Mouse (Mus musculus): ENCODE results near the gene Runx1. TPM values are rescaled to one million over a fixed set of nuclear protein-coding genes. Genes with fewer than 3 reads are reported as not detected.

Gene Runx1
- polyA plus RNA-seq, 1 experiment, result 4.3 TPM

DNA sequence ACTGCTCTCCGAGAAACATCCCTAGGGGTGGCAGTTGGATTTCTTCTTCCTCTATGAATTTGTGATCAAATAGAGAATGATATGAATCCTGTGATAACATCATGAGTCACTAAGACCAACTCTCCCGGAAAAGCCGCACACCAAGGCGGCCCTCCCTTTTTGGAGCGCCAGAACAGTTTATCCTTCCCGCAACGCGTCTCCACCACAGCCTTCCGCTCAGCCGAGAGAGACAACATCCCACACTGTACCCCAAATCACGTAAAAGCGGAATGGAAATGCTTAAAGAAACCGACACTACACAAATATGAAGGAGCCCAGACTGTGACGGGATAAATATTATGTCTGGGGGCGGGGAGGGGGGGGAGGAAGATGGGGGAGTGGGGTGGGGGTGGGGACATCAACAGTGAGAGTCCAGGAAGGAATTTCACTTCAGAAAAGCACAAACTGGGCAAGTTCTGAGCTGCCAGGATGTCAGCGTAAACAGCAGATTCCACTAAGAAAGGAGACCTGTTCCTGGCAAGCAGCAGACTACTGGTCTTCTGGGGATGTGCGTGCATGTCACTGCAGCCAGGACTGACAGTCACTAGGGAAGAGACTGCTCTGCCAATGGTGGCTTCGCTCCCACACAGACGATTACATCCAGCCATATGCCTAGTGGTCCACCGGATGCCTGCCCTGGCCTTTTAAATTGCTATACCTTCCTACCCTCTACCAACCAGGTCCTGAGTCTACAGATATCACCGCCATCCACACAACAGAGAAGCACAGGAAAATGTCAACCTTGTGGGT is 141.3 kb downstream of the Runx1 start:
- peaks cover 32% of the 10 kb centered on the region for H3K36me3 ChIP-seq (ENCODE audit: control insufficient read depth)
- no peaks in the 10 kb centered on the region for H3K27me3 ChIP-seq (ENCODE audit: control insufficient read depth)
- no peak overlapping the region for H3K4me3 ChIP-seq (replicated peaks)
- TF ChIP-seq TAL1 (IDR thresholded peaks at IDR 0.05; ENCODE audit: low read length) (no peak), GATA1 (IDR thresholded peaks at IDR 0.05; ENCODE audit: low read length) (no peak)
- H3K4me1 ChIP-seq (ENCODE audit: control insufficient read depth), result no peaks in the 10 kb centered on the region
- no peaks in the 10 kb centered on the region for H3K9me3 ChIP-seq (ENCODE audit: control insufficient read depth, low read length)

DNA sequence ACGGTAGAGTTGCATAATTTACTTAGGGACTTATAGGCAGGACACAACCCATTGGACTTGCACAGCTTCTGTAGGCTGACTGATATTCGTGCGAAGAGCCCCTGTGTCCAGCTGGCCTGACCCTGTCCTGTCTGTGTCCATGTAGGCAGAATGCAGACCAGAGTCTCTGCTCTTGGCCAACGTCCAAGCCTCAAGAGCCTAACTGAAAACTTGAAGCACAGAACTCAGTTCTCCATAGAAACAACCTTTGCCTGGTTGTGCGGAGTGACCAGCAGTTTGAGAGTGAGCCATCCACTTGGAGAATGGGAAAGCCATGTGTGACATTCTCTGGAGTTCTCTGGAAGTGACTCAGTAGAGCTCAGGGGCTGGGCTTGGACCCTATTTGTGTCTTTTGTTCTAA is 149.3 kb downstream of the Runx1 start:
- H3K9me3 ChIP-seq (ENCODE audit: control insufficient read depth, low read length), result no peaks in the 10 kb centered on the region
- no peak overlapping the region for H3K4me3 ChIP-seq (replicated peaks)
- H3K4me1 ChIP-seq (ENCODE audit: control insufficient read depth), result no peaks in the 10 kb centered on the region
- no peak for TF ChIP-seq TAL1 (IDR thresholded peaks at IDR 0.05; ENCODE audit: low read length)
- TF ChIP-seq GATA1 (IDR thresholded peaks at IDR 0.05; ENCODE audit: low read length), result no peak
- H3K27me3 ChIP-seq (ENCODE audit: control insufficient read depth), result no peaks in the 10 kb centered on the region
- peaks cover 15% of the 10 kb centered on the region for H3K36me3 ChIP-seq (ENCODE audit: control insufficient read depth)

DNA sequence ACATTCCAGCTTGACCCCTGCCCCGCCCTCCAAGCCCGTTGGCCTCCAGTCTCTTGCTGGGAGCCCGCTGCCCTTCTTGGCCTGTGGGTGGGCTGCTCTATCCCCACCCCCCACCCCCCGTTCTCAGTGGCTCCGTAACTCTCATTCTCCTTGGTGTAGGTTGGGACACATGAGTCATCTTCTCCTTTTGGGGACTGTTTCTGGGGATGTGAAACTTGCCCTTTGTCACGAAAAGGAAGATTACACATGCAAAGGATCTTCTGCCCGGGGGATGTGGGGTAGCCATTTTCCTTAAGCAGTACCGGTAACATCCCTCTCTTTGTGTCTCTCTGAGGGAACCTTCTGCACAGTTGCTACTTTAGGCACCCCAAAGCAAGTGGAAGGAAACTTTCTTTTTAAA is 150.3 kb downstream of the Runx1 start:
- Histone ChIP-seq H3K9me3 (ENCODE audit: control insufficient read depth, low read length) (no peaks in the 10 kb centered on the region), H3K4me3 (replicated peaks) (no peak overlapping the region), H3K4me1 (ENCODE audit: control insufficient read depth) (no peaks in the 10 kb centered on the region), H3K27me3 (ENCODE audit: control insufficient read depth) (no peaks in the 10 kb centered on the region), H3K36me3 (ENCODE audit: control insufficient read depth) (peaks cover 15% of the 10 kb centered on the region)
- no peak for TF ChIP-seq GATA1 (IDR thresholded peaks at IDR 0.05; ENCODE audit: low read length)
- no peak for TF ChIP-seq TAL1 (IDR thresholded peaks at IDR 0.05; ENCODE audit: low read length)

DNA sequence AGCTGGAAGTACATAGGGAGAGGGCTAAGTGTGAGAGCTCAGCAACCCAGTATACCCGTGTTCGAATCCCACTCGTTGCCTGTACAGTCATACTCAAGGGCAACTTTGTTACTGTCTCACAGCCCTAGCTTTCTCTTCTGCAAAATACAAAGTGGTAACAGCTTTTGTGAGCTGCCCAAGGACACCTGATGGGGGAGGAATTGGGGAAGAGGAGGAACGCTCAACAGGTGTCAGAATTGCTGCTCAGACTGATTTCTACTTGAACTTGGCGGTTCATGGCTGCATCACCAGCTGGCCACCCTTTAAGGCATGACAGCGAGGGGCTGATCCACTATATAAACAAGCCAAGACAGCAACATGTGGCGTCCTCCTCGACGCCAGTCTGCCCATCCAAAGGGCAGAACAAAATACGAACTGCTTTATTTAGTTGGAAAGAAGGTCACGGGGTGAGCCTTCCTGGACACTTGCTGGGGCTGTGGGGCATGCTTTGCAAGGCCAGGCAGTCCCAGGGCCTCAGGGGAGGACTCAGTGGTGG is 151.0 kb downstream of the Runx1 start:
- peaks cover 13% of the 10 kb centered on the region for H3K36me3 ChIP-seq (ENCODE audit: control insufficient read depth)
- TF ChIP-seq GATA1 (IDR thresholded peaks at IDR 0.05; ENCODE audit: low read length), result no peak
- no peak for TF ChIP-seq TAL1 (IDR thresholded peaks at IDR 0.05; ENCODE audit: low read length)
- H3K9me3 ChIP-seq (ENCODE audit: control insufficient read depth, low read length), result no peaks in the 10 kb centered on the region
- H3K4me1 ChIP-seq (ENCODE audit: control insufficient read depth), result no peaks in the 10 kb centered on the region
- H3K4me3 ChIP-seq (replicated peaks), result no peak overlapping the region
- H3K27me3 ChIP-seq (ENCODE audit: control insufficient read depth), result no peaks in the 10 kb centered on the region

DNA sequence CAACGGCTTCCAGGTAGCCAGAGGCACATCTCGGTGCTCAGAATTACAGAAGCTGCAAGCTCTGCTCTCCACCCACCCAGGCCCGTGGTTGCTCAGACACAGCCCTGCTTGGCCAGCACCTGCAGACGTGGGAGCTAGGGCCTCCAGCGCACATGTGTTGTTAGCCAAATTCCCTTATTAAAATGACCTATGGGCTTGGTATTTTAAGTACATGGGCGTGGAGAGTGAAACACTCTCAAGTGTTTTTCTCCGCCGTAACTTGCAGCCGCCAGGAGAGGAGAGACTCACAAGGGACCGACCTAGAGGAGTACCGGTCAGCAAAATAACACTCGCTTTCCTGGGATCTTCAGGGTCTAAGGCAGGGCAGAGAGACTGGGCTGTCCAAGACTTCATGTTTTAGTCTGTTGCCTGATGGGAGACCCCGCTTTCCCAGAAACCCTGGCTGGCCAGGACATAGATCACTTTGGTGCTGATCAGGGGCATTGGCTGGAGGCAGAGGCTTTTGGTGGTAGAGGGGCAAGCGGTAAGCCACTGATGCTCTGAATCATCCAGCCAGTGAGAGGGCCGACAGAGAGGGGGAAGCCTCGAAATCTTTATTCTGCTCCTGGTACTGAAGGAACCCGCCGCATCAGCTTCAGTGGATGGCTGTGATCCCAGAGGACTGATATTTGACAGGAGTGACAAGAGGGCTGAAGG is 151.7 kb downstream of the Runx1 start:
- H3K4me3 ChIP-seq (replicated peaks), result no peak overlapping the region
- H3K9me3 ChIP-seq (ENCODE audit: control insufficient read depth, low read length), result no peaks in the 10 kb centered on the region
- H3K27me3 ChIP-seq (ENCODE audit: control insufficient read depth), result no peaks in the 10 kb centered on the region
- no peaks in the 10 kb centered on the region for H3K4me1 ChIP-seq (ENCODE audit: control insufficient read depth)
- TF ChIP-seq TAL1 (IDR thresholded peaks at IDR 0.05; ENCODE audit: low read length) (no peak), GATA1 (IDR thresholded peaks at IDR 0.05; ENCODE audit: low read length) (no peak)
- peaks cover 14% of the 10 kb centered on the region for H3K36me3 ChIP-seq (ENCODE audit: control insufficient read depth)

DNA sequence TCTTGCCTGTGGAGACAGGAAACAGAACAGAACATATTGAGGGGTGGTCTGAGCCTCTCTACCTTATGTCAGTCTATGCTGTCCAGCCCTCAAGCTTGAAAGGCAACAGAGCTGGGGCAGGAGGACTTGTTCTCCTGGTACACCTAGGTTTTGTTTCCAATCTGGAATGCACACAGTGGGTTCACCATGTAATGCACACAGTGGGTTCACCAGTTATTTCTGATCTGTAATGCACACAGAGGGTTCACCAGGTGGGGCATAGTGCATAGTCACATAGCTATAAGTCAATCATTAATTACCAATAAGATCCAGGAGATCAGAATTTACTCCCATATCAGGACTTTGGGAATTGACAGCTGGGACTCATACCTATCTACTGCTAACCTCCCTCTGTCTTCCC is 157.1 kb downstream of the Runx1 start:
- Histone ChIP-seq H3K27me3 (ENCODE audit: control insufficient read depth) (no peaks in the 10 kb centered on the region), H3K36me3 (ENCODE audit: control insufficient read depth) (peaks cover 53% of the 10 kb centered on the region), H3K4me1 (ENCODE audit: control insufficient read depth) (no peaks in the 10 kb centered on the region), H3K9me3 (ENCODE audit: control insufficient read depth, low read length) (no peaks in the 10 kb centered on the region), H3K4me3 (replicated peaks) (no peak overlapping the region)
- TF ChIP-seq TAL1 (IDR thresholded peaks at IDR 0.05; ENCODE audit: low read length) (no peak), GATA1 (IDR thresholded peaks at IDR 0.05; ENCODE audit: low read length) (no peak)

DNA sequence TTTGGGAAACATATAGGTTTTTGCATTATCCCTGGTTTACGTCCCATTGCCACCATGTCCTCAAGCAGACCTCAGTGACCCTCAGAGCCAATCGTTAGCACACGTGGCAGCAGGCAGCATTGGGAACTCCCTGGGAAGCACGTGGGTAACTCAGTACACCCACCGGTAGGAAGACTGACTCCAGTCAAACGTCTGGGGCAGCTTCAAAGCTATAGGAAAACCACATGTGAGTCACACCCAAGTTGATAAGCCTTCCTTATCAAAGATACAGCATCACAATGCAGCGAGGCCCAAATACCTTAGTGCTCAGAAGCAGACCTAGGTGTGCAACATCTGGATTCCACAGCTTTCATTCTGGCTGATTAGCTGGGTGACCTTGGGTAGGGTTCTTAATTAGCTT is 164.2 kb downstream of the Runx1 start:
- Histone ChIP-seq H3K4me3 (replicated peaks) (no peak overlapping the region), H3K27me3 (ENCODE audit: control insufficient read depth) (no peaks in the 10 kb centered on the region), H3K4me1 (ENCODE audit: control insufficient read depth) (peaks cover 13% of the 10 kb centered on the region), H3K9me3 (ENCODE audit: control insufficient read depth, low read length) (no peaks in the 10 kb centered on the region), H3K36me3 (ENCODE audit: control insufficient read depth) (peaks cover 41% of the 10 kb centered on the region)
- TF ChIP-seq TAL1 (IDR thresholded peaks at IDR 0.05; ENCODE audit: low read length) (no peak), GATA1 (IDR thresholded peaks at IDR 0.05; ENCODE audit: low read length) (no peak)

DNA sequence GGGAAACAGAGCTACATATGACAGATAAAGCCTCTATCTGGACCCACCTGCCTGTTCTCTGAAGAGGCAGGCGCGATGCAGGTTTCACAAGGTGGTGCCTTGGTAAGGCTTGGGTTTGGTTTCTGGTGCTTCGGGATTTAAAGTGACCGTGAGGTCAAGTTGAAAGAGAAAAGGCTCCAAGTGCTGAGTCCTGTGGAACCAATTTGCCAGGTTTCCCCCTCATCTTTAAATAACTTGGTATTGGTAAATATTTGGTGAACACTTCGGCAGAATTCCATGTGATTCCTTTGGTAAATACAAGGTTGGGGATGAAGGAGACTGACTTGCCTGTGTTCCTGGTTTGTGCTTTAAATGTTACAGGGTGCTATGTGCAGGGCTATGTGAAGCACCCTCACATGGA is 169.2 kb downstream of the Runx1 start:
- H3K27me3 ChIP-seq (ENCODE audit: control insufficient read depth), result no peaks in the 10 kb centered on the region
- peaks cover 5% of the 10 kb centered on the region for H3K4me1 ChIP-seq (ENCODE audit: control insufficient read depth)
- H3K9me3 ChIP-seq (ENCODE audit: control insufficient read depth, low read length), result no peaks in the 10 kb centered on the region
- TF ChIP-seq GATA1 (IDR thresholded peaks at IDR 0.05; ENCODE audit: low read length), result no peak
- TF ChIP-seq TAL1 (IDR thresholded peaks at IDR 0.05; ENCODE audit: low read length), result no peak
- peaks cover 21% of the 10 kb centered on the region for H3K36me3 ChIP-seq (ENCODE audit: control insufficient read depth)
- H3K4me3 ChIP-seq (replicated peaks), result no peak overlapping the region

DNA sequence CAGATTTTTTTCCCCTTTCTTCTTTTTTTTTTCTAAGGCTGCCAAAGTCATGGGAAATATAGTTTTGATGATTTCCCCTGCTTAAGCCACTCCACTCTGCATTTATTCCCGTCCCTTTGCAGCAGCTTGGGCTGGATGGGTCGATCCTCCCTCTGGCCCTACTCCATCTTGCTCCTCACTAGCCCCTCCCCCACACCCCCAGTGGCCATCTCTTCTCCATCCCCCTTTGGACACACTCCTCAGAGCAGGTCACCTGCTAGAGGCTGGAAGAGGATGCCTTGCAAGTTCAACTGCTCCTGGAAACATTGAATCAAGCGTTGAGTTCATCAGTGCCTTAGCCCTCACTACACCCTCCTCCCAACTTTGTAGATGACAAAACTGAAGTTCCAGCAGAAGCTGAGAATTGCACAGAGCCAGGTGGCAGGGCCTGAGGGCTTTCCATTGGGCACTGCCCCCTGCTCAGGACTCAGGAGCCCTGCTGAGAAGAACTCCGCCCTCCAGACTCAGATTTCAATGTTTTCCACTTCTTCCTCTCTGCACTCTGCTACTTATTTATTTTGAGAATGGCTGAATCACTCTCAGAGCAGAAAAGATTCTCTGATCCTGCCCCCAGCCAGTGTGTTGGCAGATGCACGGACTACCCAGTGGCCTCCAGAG is 171.5 kb downstream of the Runx1 start:
- no peak for TF ChIP-seq TAL1 (IDR thresholded peaks at IDR 0.05; ENCODE audit: low read length)
- no peak for TF ChIP-seq GATA1 (IDR thresholded peaks at IDR 0.05; ENCODE audit: low read length)
- Histone ChIP-seq H3K27me3 (ENCODE audit: control insufficient read depth) (no peaks in the 10 kb centered on the region), H3K4me3 (replicated peaks) (no peak overlapping the region), H3K4me1 (ENCODE audit: control insufficient read depth) (no peaks in the 10 kb centered on the region), H3K9me3 (ENCODE audit: control insufficient read depth, low read length) (no peaks in the 10 kb centered on the region), H3K36me3 (ENCODE audit: control insufficient read depth) (peaks cover 18% of the 10 kb centered on the region)

Data from erythroblast, embryonic 14.5 days (primary cell).